In genomic region chr6:87483900-87484289, GRCm38 (mm10) we compare ENCODE assay signal across 19 mouse cellular contexts. TPM values are rescaled to one million over a fixed set of nuclear protein-coding genes. Genes with fewer than 3 reads are reported as not detected.
DNase-seq lines count a peak whose midpoint lies in the region; ATAC-seq lines count a peak whose summit lies in the region.
"Had no signal": no experiment of that assay in that cellular context is flagged by ENCODE, and none has a peak within 500 bp of the region (broad histone marks: within the 10 kb centered on the region; RNA-seq: fewer than 3 reads in every experiment).

No protein-coding gene starts in this region.

- H3K36me3 ChIP-seq in neural tube, embryonic 11.5 days (ENCODE audit: control insufficient read depth, insufficient read depth, low read length) = no peaks in the 10 kb centered on the region
- no peaks in the 10 kb centered on the region for H3K36me3 ChIP-seq in stomach, embryonic 16.5 days (ENCODE audit: control insufficient read depth, insufficient read depth, low read length)
- H3K36me3 ChIP-seq: lung, embryonic 15.5 days had no signal

- peaks cover 5% of the 10 kb centered on the region; the same call in 1 of the 2 replicates for H3K4me1 ChIP-seq in neural tube, embryonic 11.5 days (ENCODE audit: control insufficient read depth, insufficient read depth, low read length)
- peaks cover 7% of the 10 kb centered on the region for H3K4me1 ChIP-seq in stomach, embryonic 16.5 days (ENCODE audit: control insufficient read depth, insufficient read depth, low read length)

- no peaks in the 10 kb centered on the region for H3K27me3 ChIP-seq in neural tube, embryonic 11.5 days (ENCODE audit: control insufficient read depth, insufficient read depth, low read length)
- no peaks in the 10 kb centered on the region for H3K27me3 ChIP-seq in stomach, embryonic 16.5 days (ENCODE audit: control insufficient read depth, insufficient read depth, low read length)
- H3K27me3 ChIP-seq: CH12.LX; lung, embryonic 15.5 days had no signal

- 44% methylated on average over 3 of the region's 3 CpGs for WGBS in neural tube, embryonic 11.5 days
- 59% methylated on average over 3 of the region's 3 CpGs for WGBS in stomach, embryonic 16.5 days

- no peak overlapping the region for H3K9ac ChIP-seq in neural tube, embryonic 11.5 days (ENCODE audit: low read length)
- no peak overlapping the region for H3K9ac ChIP-seq in stomach, embryonic 16.5 days (ENCODE audit: low read length)
- H3K9ac ChIP-seq: liver, embryonic 14.5 days; lung, embryonic 15.5 days had no signal

- H3K9me3 ChIP-seq in neural tube, embryonic 11.5 days (ENCODE audit: control insufficient read depth, low read length) = no peaks in the 10 kb centered on the region
- no peaks in the 10 kb centered on the region for H3K9me3 ChIP-seq in stomach, embryonic 16.5 days (replicated peaks; ENCODE audit: control insufficient read depth, low read length)
- H3K9me3 ChIP-seq: lung, embryonic 15.5 days had no signal

- peak; percentile 63; the same call in 1 of the 2 replicates for ATAC-seq in frontal cortex, adult (ENCODE audit: low TSS enrichment)
- ATAC-seq in neural tube, embryonic 11.5 days (ENCODE audit: insufficient read depth, low FRiP score, low TSS enrichment) = no peak
- no peak for ATAC-seq in stomach, embryonic 16.5 days (ENCODE audit: insufficient read depth, low FRiP score)

- DNase-seq in frontal cortex, postnatal 25 days (ENCODE audit: low spot score in 2 of 2) = no peak
- DNase-seq in neural tube, embryonic 11.5 days (ENCODE audit: low spot score) = no peak
- no peak for DNase-seq in neural tube, embryonic 10.5 days (ENCODE audit: extremely low spot score, low spot score)
- peak; percentile 89 for DNase-seq in fat pad, adult 2 months (ENCODE audit: extremely low read depth, low read depth, low spot score)
- DNase-seq in urinary bladder, postnatal 4 days (ENCODE audit: low spot score in 2 of 2) = no peak
- DNase-seq in left cerebral cortex, adult 9 months (ENCODE audit: low spot score in 2 of 2) = no peak
- DNase-seq: cerebellum, adult 2 months; gastrocnemius, postnatal 25 days; kidney, adult 18-20 months; kidney, postnatal 10 days; lung, postnatal 4 days; retina, postnatal 1 day had no signal

- 0 out of 2 replicates have a peak overlapping the region, but pooled peaks have one; percentile 14 for H3K27ac ChIP-seq in neural tube, embryonic 11.5 days (ENCODE audit: low read depth, low read length)
- H3K27ac ChIP-seq in stomach, embryonic 16.5 days (ENCODE audit: low read length) = peak overlapping the region; percentile 75
- H3K27ac ChIP-seq: liver, embryonic 14.5 days; lung, embryonic 15.5 days had no signal

- no peak overlapping the region for H3K4me2 ChIP-seq in neural tube, embryonic 11.5 days (ENCODE audit: low read depth)
- no peak overlapping the region for H3K4me2 ChIP-seq in stomach, embryonic 16.5 days (ENCODE audit: low read depth, low read length)
- H3K4me2 ChIP-seq: lung, embryonic 15.5 days had no signal

- H3K4me3 ChIP-seq in neural tube, embryonic 11.5 days (ENCODE audit: low read depth, low read length) = no peak overlapping the region
- H3K4me3 ChIP-seq in stomach, embryonic 16.5 days (replicated peaks; ENCODE audit: low read length) = no peak overlapping the region
- H3K4me3 ChIP-seq: lung, embryonic 15.5 days had no signal

RNA-seq across cellular contexts. Expression of gene Arhgap25, which starts 49.2 kb away (rescaled TPM):
- polyA plus RNA-seq in neural tube, embryonic 11.5 days (2014; fragmentation: Nextera tagmentation; extraction: Ambion mirVana) = 2.5 and 3.4 TPM in 2 replicates
- polyA plus RNA-seq in stomach, embryonic 16.5 days (2015; fragmentation: Nextera tagmentation; extraction: Ambion mirVana) = 6.4 and 8.2 TPM in 2 replicates

RNA-seq across cellular contexts. Expression of gene Bmp10, which starts 55.1 kb away (rescaled TPM):
- polyA plus RNA-seq in neural tube, embryonic 11.5 days (2014; fragmentation: Nextera tagmentation; extraction: Ambion mirVana) = not detected in 2 replicates
- polyA plus RNA-seq in stomach, embryonic 16.5 days (2015; fragmentation: Nextera tagmentation; extraction: Ambion mirVana) = not detected in 2 replicates
- polyA plus RNA-seq: cerebellum, adult 2 months; hindbrain, embryonic 11.5 days; limb, embryonic 11.5 days had no signal
